Mouse (Mus musculus): ENCODE results near the gene Atp5c1. TPM values are rescaled to one million over a fixed set of nuclear protein-coding genes. Genes with fewer than 3 reads are reported as not detected.

Atp5c1 gene
- polyA plus RNA-seq, 1 experiment: 260 TPM

GRCm38 (mm10) chr2:10098598-10099215 lies 18.4 kb upstream of the Atp5c1 start:
- Histone ChIP-seq H3K4me1 (ENCODE audit: control insufficient read depth, insufficient read depth, low read length) (no peaks in the 10 kb centered on the region), H3K27ac (ENCODE audit: insufficient read depth, low read depth, low read length) (no peak overlapping the region), H3K4me3 (ENCODE audit: insufficient read depth, low read length) (no peak overlapping the region)
- no peak for TF ChIP-seq CTCF (IDR thresholded peaks at IDR 0.05; ENCODE audit: low read depth, low read length)
- TF ChIP-seq POLR2A (IDR thresholded peaks at IDR 0.05; ENCODE audit: borderline replicate concordance, low read depth, low read length): no peak

GRCm38 (mm10) chr2:10094327-10095100 lies 14.2 kb upstream of the Atp5c1 start:
- H3K4me3 ChIP-seq (ENCODE audit: insufficient read depth, low read length): no peak overlapping the region
- TF ChIP-seq CTCF (IDR thresholded peaks at IDR 0.05; ENCODE audit: low read depth, low read length) (no peak), POLR2A (IDR thresholded peaks at IDR 0.05; ENCODE audit: borderline replicate concordance, low read depth, low read length) (no peak)
- H3K4me1 ChIP-seq (ENCODE audit: control insufficient read depth, insufficient read depth, low read length): no peaks in the 10 kb centered on the region
- no peak overlapping the region for H3K27ac ChIP-seq (ENCODE audit: insufficient read depth, low read depth, low read length)

GRCm38 (mm10) chr2:10087256-10087850 lies 7.0 kb upstream of the Atp5c1 start:
- H3K4me3 ChIP-seq (ENCODE audit: insufficient read depth, low read length): no peak overlapping the region
- TF ChIP-seq POLR2A (IDR thresholded peaks at IDR 0.05; ENCODE audit: borderline replicate concordance, low read depth, low read length) (no peak), CTCF (IDR thresholded peaks at IDR 0.05; ENCODE audit: low read depth, low read length) (no peak)
- H3K27ac ChIP-seq (ENCODE audit: insufficient read depth, low read depth, low read length): no peak overlapping the region
- H3K4me1 ChIP-seq (ENCODE audit: control insufficient read depth, insufficient read depth, low read length): peaks cover 4% of the 10 kb centered on the region; the same call in 1 of the 2 replicates

- Histone ChIP-seq H3K4me3 (ENCODE audit: insufficient read depth, low read length) (no peak overlapping the region), H3K4me1 (ENCODE audit: control insufficient read depth, insufficient read depth, low read length) (peaks cover 22% of the 10 kb centered on the region), H3K27ac (ENCODE audit: insufficient read depth, low read depth, low read length) (no peak overlapping the region)
- no peak for TF ChIP-seq CTCF (IDR thresholded peaks at IDR 0.05; ENCODE audit: low read depth, low read length)
- no peak for TF ChIP-seq POLR2A (IDR thresholded peaks at IDR 0.05; ENCODE audit: borderline replicate concordance, low read depth, low read length)
These were observed 2.4 kb upstream of the Atp5c1 start for GRCm38 (mm10) chr2:10082737-10083136.

GRCm38 (mm10) chr2:10081453-10082080 lies 1.3 kb upstream of the Atp5c1 start:
- Histone ChIP-seq H3K27ac (ENCODE audit: insufficient read depth, low read depth, low read length) (no peak overlapping the region), H3K4me1 (ENCODE audit: control insufficient read depth, insufficient read depth, low read length) (peaks cover 28% of the 10 kb centered on the region), H3K4me3 (ENCODE audit: insufficient read depth, low read length) (peak overlapping the region; percentile 21)
- no peak for TF ChIP-seq POLR2A (IDR thresholded peaks at IDR 0.05; ENCODE audit: borderline replicate concordance, low read depth, low read length)
- TF ChIP-seq CTCF (IDR thresholded peaks at IDR 0.05; ENCODE audit: low read depth, low read length): no peak

- Histone ChIP-seq H3K4me1 (ENCODE audit: control insufficient read depth, insufficient read depth, low read length) (peaks cover 28% of the 10 kb centered on the region), H3K27ac (ENCODE audit: insufficient read depth, low read depth, low read length) (peak overlapping the region; percentile 79), H3K4me3 (ENCODE audit: insufficient read depth, low read length) (peak overlapping the region; percentile 91)
- TF ChIP-seq POLR2A (IDR thresholded peaks at IDR 0.05; ENCODE audit: borderline replicate concordance, low read depth, low read length): no peak
- no peak for TF ChIP-seq CTCF (IDR thresholded peaks at IDR 0.05; ENCODE audit: low read depth, low read length)
These were observed 483 bp downstream of the Atp5c1 start for GRCm38 (mm10) chr2:10079745-10080309.

- H3K27ac ChIP-seq (ENCODE audit: insufficient read depth, low read depth, low read length): no peak overlapping the region
- peaks cover 26% of the 10 kb centered on the region for H3K4me1 ChIP-seq (ENCODE audit: control insufficient read depth, insufficient read depth, low read length)
- TF ChIP-seq CTCF (IDR thresholded peaks at IDR 0.05; ENCODE audit: low read depth, low read length): no peak
- TF ChIP-seq POLR2A (IDR thresholded peaks at IDR 0.05; ENCODE audit: borderline replicate concordance, low read depth, low read length): no peak
- H3K4me3 ChIP-seq (ENCODE audit: insufficient read depth, low read length): no peak overlapping the region
These were observed 3.6 kb downstream of the Atp5c1 start for GRCm38 (mm10) chr2:10076675-10077074.

- H3K4me3 ChIP-seq (ENCODE audit: insufficient read depth, low read length): no peak overlapping the region
- peaks cover 22% of the 10 kb centered on the region for H3K4me1 ChIP-seq (ENCODE audit: control insufficient read depth, insufficient read depth, low read length)
- H3K27ac ChIP-seq (ENCODE audit: insufficient read depth, low read depth, low read length): no peak overlapping the region
- no peak for TF ChIP-seq CTCF (IDR thresholded peaks at IDR 0.05; ENCODE audit: low read depth, low read length)
- TF ChIP-seq POLR2A (IDR thresholded peaks at IDR 0.05; ENCODE audit: borderline replicate concordance, low read depth, low read length): no peak
These were observed 5.8 kb downstream of the Atp5c1 start for GRCm38 (mm10) chr2:10074470-10074869.

- H3K4me3 ChIP-seq (ENCODE audit: insufficient read depth, low read length): no peak overlapping the region
- no peak overlapping the region for H3K27ac ChIP-seq (ENCODE audit: insufficient read depth, low read depth, low read length)
- TF ChIP-seq CTCF (IDR thresholded peaks at IDR 0.05; ENCODE audit: low read depth, low read length): no peak
- no peak for TF ChIP-seq POLR2A (IDR thresholded peaks at IDR 0.05; ENCODE audit: borderline replicate concordance, low read depth, low read length)
- peaks cover 6% of the 10 kb centered on the region; the same call in 1 of the 2 replicates for H3K4me1 ChIP-seq (ENCODE audit: control insufficient read depth, insufficient read depth, low read length)
These were observed 8.6 kb downstream of the Atp5c1 start for GRCm38 (mm10) chr2:10071751-10072150.

All from bone marrow macrophage, adult 2 months (primary cell).